Mouse (Mus musculus) brain, embryonic 14.5 days (tissue): ENCODE measurements around the gene Mtmr11.
"Not testable (repeated sequence)": the region's sequence is repeated elsewhere in the genome, so short reads cannot be mapped to it uniquely, and the experiment has no call there.

Source experiments
- CTCF ChIP-seq: fragments of 200-500 bp; IDR thresholded peaks from 2 replicates; pipeline ENCODE4 v1.5.1; 2012; ENCODE audit warnings: inconsistent platforms, mild to moderate bottlenecking, moderate library complexity, borderline replicate concordance; ENCODE audit not compliant: insufficient read depth, insufficient read length; ENCODE audit errors: extremely low read depth
- POLR2A ChIP-seq: fragments of 200-500 bp; IDR thresholded peaks from 2 replicates; pipeline ENCODE4 v1.6.1; 2012; ENCODE audit warnings: mild to moderate bottlenecking, inconsistent platforms, borderline replicate concordance; ENCODE audit not compliant: poor library complexity, insufficient read depth, insufficient read length, severe bottlenecking; ENCODE audit errors: extremely low read depth

GRCm38 (mm10) chr3:96220131-96220764, 58.4 kb downstream of the Mtmr11 start:
- not testable (repeated sequence) for TF ChIP-seq CTCF, POLR2A
